Mouse (Mus musculus): Measurements from ENCODE around the gene Slc39a9.

Gene Slc39a9

GRCm38 (mm10) chr12:80643693-80644505, at the start of gene Slc39a9, which contains the start of gene Erh:
Slc39a9 (plus strand) TSS chr12:80643883.
Erh (minus strand) TSS chr12:80644341.
- peak; percentile 88 to 89 for DNase-seq (ENCODE audit: low spot score in 2 of 2)

- DNase-seq (ENCODE audit: low spot score in 2 of 2) = no peak
Measured at GRCm38 (mm10) chr12:80594141-80594540, 49.5 kb upstream of the Slc39a9 start.

DNA sequence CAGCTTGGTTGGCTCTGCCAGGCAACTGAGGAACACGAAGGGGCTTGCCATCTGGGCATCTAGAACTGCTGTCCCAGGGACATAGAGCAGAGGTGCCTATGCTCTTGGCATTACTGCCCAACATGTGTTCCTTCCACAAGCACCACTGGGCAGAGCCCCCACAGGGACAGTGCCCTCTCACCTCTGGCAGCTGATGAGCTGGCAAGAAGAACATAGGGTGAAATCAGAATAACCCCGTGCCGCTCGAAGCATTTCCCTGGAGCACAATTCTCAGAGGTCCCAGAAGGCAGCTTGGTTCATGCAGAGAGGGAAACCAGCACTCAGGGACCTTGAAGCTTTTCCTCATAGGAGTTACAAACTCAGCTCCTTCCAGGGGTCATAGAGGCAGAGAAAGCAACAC, 48.9 kb upstream of the Slc39a9 start:
- DNase-seq (ENCODE audit: low spot score in 2 of 2) = no peak

DNA sequence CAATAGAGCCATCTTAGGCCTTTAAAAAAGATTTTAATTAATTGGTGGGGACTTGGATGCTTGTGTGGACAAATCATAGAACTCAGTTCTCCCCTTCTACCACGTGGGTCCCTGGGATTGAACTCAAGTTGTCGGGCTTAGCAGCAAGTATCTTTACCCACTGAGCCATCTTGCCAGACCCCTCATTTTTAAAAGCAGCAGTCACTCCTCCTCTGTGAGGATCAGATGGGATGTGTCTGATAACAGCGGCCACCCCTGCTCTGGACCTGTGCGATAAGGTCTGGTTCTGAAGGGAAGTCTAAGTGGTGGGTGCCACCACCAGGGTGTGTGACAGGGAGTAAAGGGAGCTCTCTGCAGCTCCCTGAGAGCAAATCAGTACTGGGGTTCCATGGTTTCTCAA, 48.1 kb upstream of the Slc39a9 start:
- DNase-seq (ENCODE audit: low spot score in 2 of 2) = no peak

- DNase-seq (ENCODE audit: low spot score in 2 of 2) = no peak
Measured at GRCm38 (mm10) chr12:80595968-80596367, 47.7 kb upstream of the Slc39a9 start.

DNA sequence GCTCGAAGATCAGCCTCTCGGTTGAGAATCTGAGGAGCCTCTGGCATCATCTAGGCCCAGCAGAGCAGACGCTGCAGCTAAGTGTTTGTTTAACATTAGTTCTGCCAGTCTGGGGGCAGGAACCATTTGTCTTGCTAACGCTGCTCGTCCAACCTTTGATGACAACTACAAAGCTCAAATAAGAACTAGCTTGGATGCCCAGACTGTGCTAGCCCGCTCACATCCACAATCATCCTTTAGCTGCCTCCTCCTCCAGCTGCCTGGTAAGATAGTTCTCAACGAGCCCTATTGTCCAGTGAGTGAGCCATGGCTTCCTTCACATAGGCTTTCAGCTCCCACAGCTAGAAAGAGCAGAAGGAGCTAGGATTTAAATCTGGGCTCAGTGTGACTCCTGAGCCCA, 45.4 kb upstream of the Slc39a9 start:
- no peak for DNase-seq (ENCODE audit: low spot score in 2 of 2)

DNA sequence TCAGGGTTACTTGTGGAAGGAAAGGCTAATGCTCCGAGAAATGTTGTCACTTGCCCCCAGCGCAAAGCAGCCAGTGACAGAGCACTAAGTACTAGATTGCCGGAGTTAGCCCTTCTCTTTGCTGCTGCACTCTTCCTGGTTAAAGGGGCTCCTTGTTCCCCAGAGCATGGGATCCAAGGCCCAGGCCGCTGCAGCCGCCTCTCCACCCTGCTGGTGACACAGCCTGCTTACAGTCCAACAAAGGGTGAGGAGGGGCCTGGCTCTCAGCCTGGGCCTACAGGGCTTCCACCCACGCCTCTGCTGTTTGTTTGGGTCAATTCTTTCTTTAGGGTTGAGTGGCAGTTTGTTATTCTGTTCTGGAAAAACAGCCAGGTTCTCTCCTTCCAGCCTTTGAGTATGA, 44.9 kb upstream of the Slc39a9 start:
- peak; percentile 51 to 64 for DNase-seq (ENCODE audit: low spot score in 2 of 2)

DNA sequence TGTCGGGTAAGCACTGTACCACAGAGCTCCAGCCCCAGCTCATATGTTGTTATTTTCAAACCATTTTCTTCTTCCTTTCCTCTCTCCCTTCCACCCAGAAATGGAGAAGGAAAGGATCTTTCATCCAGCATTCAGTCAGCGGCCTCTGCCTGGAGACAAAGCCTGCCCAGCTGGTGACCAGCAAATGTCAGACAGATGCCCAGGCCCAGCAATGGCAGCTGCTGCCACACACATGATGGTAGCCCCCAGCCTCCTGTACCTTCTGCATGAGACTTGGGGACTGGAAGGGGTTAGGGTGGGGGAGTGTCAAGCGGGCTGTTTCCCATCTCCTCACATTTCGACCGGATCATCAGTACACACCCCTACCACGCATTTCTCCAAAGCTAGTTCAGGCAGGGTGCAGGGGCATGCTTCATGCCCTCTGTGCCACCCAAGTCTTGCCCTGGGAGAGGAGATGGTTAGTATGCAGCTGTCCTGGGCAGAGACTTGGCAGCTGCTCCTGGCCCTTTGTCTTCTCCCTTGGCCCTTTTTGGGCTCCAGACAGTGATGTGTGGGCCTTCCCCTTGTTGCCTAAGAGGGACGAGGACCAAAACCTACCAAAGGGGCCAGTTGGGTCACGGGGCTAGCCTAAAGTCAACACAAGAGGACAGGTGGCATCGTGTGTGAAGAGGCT, 42.0 kb upstream of the Slc39a9 start:
- no peak for DNase-seq (ENCODE audit: low spot score in 2 of 2)

- no peak for DNase-seq (ENCODE audit: low spot score in 2 of 2)
Measured at GRCm38 (mm10) chr12:80602432-80602831, 41.3 kb upstream of the Slc39a9 start.

GRCm38 (mm10) chr12:80603566-80603965, 40.1 kb upstream of the Slc39a9 start:
- DNase-seq (ENCODE audit: low spot score in 2 of 2) = peak; percentile 59 to 73

GRCm38 (mm10) chr12:80604218-80604617, 39.5 kb upstream of the Slc39a9 start:
- DNase-seq (ENCODE audit: low spot score in 2 of 2) = no peak

GRCm38 (mm10) chr12:80608576-80608975, 35.1 kb upstream of the Slc39a9 start:
- no peak for DNase-seq (ENCODE audit: low spot score in 2 of 2)

- DNase-seq (ENCODE audit: low spot score in 2 of 2) = no peak
Measured at GRCm38 (mm10) chr12:80609928-80610327, 33.8 kb upstream of the Slc39a9 start.

GRCm38 (mm10) chr12:80612113-80612791, 31.4 kb upstream of the Slc39a9 start:
- no peak for DNase-seq (ENCODE audit: low spot score in 2 of 2)

- no peak for DNase-seq (ENCODE audit: low spot score in 2 of 2)
Measured at GRCm38 (mm10) chr12:80615371-80616257, 28.1 kb upstream of the Slc39a9 start.

DNA sequence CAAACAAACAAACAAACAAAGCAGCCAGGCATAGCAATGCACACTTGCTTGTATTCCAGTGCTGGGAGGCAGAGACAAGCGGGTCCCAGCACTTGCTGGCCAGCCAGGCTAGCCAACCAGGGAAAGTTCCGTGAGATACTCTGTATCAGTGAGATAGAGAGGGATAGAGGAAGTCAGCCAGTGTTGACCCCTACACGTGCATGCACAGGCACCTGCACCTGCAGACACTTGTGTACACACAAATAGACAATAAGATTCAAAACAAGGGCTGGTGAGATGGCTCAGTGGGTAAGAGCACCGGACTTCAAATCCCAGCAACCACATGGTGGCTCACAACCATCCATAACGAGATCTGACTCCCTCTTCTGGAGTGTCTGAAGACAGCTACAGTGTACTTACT, 23.2 kb upstream of the Slc39a9 start:
- no peak for DNase-seq (ENCODE audit: low spot score in 2 of 2)

- no peak for DNase-seq (ENCODE audit: low spot score in 2 of 2)
Measured at GRCm38 (mm10) chr12:80631790-80632189, 11.9 kb upstream of the Slc39a9 start.

GRCm38 (mm10) chr12:80642725-80643692, 674 bp upstream of the Slc39a9 start:
- DNase-seq (ENCODE audit: low spot score in 2 of 2) = peak; percentile 22 to 63

GRCm38 (mm10) chr12:80644506-80644868, 804 bp downstream of the Slc39a9 start:
- no peak for DNase-seq (ENCODE audit: low spot score in 2 of 2)

GRCm38 (mm10) chr12:80646377-80646776, 2.7 kb downstream of the Slc39a9 start:
- no peak for DNase-seq (ENCODE audit: low spot score in 2 of 2)

Measured in urinary bladder, postnatal 4 days (tissue).